Mouse (Mus musculus) cerebellum, postnatal 25 days (tissue): ENCODE data around the gene Cyp2b19.
"Not testable (repeated sequence)": the region's sequence is repeated elsewhere in the genome, so short reads cannot be mapped to it uniquely, and the experiment has no call there.

Experiments
- DNase-seq, 2 experiments: peaks; one replicate each; pipeline ENCODE4 v3.0.0; 2021; ENCODE audit warnings: mixed read lengths in 2 of 2

Gene Cyp2b19

GRCm38 (mm10) chr7:26756842-26757241 lies at the start of gene Cyp2b19:
Cyp2b19 (plus strand) TSS chr7:26757142.
- DNase-seq: no peak

GRCm38 (mm10) chr7:26711061-26711460 lies 45.9 kb upstream of the Cyp2b19 start:
- DNase-seq: no peak

- DNase-seq: no peak
Measured at GRCm38 (mm10) chr7:26738940-26739339, 18.0 kb upstream of the Cyp2b19 start.

GRCm38 (mm10) chr7:26743948-26744347 lies 13.0 kb upstream of the Cyp2b19 start:
- no peak for DNase-seq

- DNase-seq: no peak
Measured at GRCm38 (mm10) chr7:26745486-26745885, 11.5 kb upstream of the Cyp2b19 start.

GRCm38 (mm10) chr7:26767084-26767483 lies 10.1 kb downstream of the Cyp2b19 start:
- DNase-seq: no peak

GRCm38 (mm10) chr7:26769881-26770470 lies 13.0 kb downstream of the Cyp2b19 start:
- no peak for DNase-seq

- DNase-seq: no peak
Measured at GRCm38 (mm10) chr7:26772866-26773586, 16.1 kb downstream of the Cyp2b19 start.

- no peak for DNase-seq
Measured at GRCm38 (mm10) chr7:26775866-26776265, 18.9 kb downstream of the Cyp2b19 start.

GRCm38 (mm10) chr7:26777806-26778205 lies 20.9 kb downstream of the Cyp2b19 start:
- no peak for DNase-seq

- DNase-seq: peak in 1 of 2 experiments; percentile 9
Measured at GRCm38 (mm10) chr7:26778474-26778873, 21.5 kb downstream of the Cyp2b19 start.

GRCm38 (mm10) chr7:26779799-26780416 lies 23.0 kb downstream of the Cyp2b19 start:
- no peak for DNase-seq

- no peak for DNase-seq
Measured at GRCm38 (mm10) chr7:26780510-26780909, 23.6 kb downstream of the Cyp2b19 start.

- no peak for DNase-seq
Measured at GRCm38 (mm10) chr7:26780998-26781766, 24.2 kb downstream of the Cyp2b19 start.

- DNase-seq: no peak
Measured at GRCm38 (mm10) chr7:26781767-26782131, 24.8 kb downstream of the Cyp2b19 start.

GRCm38 (mm10) chr7:26783163-26783562 lies 26.2 kb downstream of the Cyp2b19 start:
- no peak for DNase-seq

- not testable (repeated sequence) for DNase-seq
Measured at GRCm38 (mm10) chr7:26786013-26786412, 29.1 kb downstream of the Cyp2b19 start.

GRCm38 (mm10) chr7:26789984-26790383 lies 33.0 kb downstream of the Cyp2b19 start:
- DNase-seq: no peak

GRCm38 (mm10) chr7:26800104-26800503 lies 43.2 kb downstream of the Cyp2b19 start:
- DNase-seq: no peak

- no peak for DNase-seq
Measured at GRCm38 (mm10) chr7:26800996-26801395, 44.1 kb downstream of the Cyp2b19 start.

GRCm38 (mm10) chr7:26808592-26808991 lies 51.6 kb downstream of the Cyp2b19 start, which contains the start of gene Cyp2g1:
Cyp2g1 (plus strand) TSS chr7:26808892.
- no peak for DNase-seq
